Mouse (Mus musculus) sigmoid colon, adult 10 weeks (tissue): ENCODE data around the gene Fkbp15. TPM values are rescaled to one million over a fixed set of nuclear protein-coding genes. Genes with fewer than 3 reads are reported as not detected.

Experiments
- polyA plus RNA-seq: library from polyadenylated mRNA; stranded (reverse); fragments of 350-450 nt; fragmentation: Illumina TruSeq; extraction: RNeasy Lipid Tissue Mini Kit (QIAGEN cat#74804); gene quantifications from one replicate; pipeline ENCODE4 v1.2.3, GENCODE M21; 2014; ENCODE audit warnings: low read depth, low replicate concordance

Fkbp15 gene
- polyA plus RNA-seq: 19.7 TPM

DNA sequence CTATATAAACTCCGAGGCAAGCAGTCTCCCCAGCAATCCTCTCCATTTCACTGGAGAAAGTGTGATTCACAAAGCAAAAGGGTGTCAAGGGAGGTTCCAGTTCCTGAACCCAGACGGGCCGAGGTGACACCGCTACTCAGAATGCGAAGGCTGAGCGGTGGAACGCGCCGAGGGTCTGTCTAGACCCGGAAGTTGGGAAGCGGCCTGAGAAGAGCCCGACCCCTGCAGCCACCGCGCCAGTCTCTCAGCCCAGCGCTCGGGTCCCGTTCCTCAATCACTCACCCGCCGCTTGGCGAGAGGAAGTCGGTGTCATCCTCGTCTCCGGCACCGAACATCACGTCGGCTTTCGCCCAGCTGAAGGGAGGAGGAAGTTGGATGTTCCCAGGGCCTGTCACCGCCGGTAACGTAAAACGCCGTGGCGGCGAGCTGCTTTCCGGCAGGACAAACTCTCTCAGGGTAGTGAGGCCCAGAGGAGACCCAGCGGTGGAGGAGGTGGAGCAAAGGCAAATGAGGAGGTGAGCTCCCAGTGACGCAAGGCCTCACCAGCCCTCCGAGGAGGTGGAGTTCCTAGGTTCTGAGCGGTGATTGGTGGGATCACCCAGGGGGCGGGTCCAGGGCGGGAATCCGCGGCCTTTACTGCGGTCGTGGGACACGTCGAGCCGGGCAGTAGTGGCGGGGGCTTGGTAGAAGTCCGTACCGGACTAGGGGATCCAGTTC, at the start of gene Fkbp15, which contains the start of gene Slc31a1:
Gene Fkbp15, minus strand, starts transcription at position 461 of the 717 bp plus-strand sequence.
Gene Slc31a1, plus strand, starts transcription at position 640 of the 717 bp plus-strand sequence.

DNA sequence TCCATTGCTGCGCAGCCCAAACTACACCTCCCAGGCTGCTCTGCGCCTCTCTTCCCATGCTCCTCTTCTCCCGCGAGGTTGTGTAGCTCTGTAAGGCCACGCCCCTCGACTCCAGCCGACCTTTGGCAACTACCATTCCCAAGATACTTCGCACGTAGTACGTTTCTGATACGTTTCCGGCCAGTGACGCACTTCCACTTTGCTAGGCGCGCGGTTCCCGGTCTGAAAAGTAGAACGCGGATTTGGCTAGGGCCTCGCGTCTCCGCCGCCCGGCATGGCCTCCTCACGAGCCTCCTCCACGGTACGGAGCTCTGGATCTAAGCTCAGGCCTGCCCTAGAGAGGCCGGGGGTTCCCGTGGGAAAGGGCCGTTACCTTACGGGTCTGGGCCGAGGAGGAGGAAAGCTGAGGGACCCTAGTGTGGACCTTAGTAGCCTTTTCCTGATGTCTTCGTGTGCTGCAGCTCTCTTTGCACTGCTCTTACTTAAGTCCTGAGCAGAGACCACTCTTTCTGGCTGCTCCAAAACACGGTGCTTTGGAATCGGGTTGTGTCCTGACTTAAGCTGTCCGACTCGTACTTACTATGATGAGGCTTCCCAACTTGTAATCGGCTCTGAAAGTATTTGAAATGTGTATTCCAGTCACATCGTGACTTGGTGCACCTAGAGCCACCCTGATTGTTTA, 48.4 kb upstream of the Fkbp15 start, which contains the start of the genes Cdc26 and Prpf4:
Gene Cdc26, minus strand, starts transcription at position 42 of the 682 bp plus-strand sequence.
Gene Prpf4, plus strand, starts transcription at position 197 of the 682 bp plus-strand sequence.

DNA sequence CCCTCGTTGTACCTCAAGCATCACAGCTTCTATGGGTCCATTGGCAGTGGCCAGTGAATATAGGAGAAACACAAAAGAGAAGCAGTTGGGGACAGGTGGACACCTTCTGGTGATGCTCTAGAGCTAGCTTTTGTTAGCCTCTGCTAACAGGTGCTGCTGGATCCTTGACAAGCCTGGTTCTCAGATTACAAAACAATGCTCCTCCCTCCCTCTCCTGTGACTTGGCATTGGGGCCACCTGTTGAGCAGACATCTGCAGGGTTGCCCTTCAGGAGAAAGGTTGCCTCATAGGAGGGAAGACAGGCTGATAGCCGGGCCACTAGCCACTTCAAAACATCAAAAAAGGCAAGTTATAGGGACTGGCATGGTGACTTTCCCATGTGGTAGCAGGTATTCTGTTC, 98.1 kb downstream of the Fkbp15 start, which contains the start of gene Slc31a2:
Gene Slc31a2, plus strand, starts transcription at position 287 of the 400 bp plus-strand sequence.

Other genes with a start within 250 kb of the Fkbp15 start
- not detected for gene Mup21, start 209.7 kb downstream of the Fkbp15 start, polyA plus RNA-seq
- gene Zfp37, start 129.5 kb downstream of the Fkbp15 start, polyA plus RNA-seq: 43.4 TPM
- gene Slc31a2, start 98.0 kb downstream of the Fkbp15 start, polyA plus RNA-seq: 8.1 TPM
- 274 TPM for gene Slc31a1, start 179 bp upstream of the Fkbp15 start, polyA plus RNA-seq
- gene Cdc26, start 48.1 kb upstream of the Fkbp15 start, polyA plus RNA-seq: 59.5 TPM
- 8.2 TPM for gene Prpf4, start 48.2 kb upstream of the Fkbp15 start, polyA plus RNA-seq
- not detected for gene Rnf183, start 74.7 kb upstream of the Fkbp15 start, polyA plus RNA-seq
- 1.4 TPM for gene Wdr31, start 110.3 kb upstream of the Fkbp15 start, polyA plus RNA-seq
- gene Bspry, start 119.5 kb upstream of the Fkbp15 start, polyA plus RNA-seq: 17.8 TPM
- gene Hdhd3, start 142.9 kb upstream of the Fkbp15 start, polyA plus RNA-seq: not detected
- gene Alad, start 159.4 kb upstream of the Fkbp15 start, polyA plus RNA-seq: 0.88 TPM
- gene Pole3, start 164.5 kb upstream of the Fkbp15 start, polyA plus RNA-seq: 29.6 TPM
- gene 4933430I17Rik, start 164.8 kb upstream of the Fkbp15 start, polyA plus RNA-seq: 0.32 TPM
- 4.2 TPM for gene Rgs3, start 199.3 kb upstream of the Fkbp15 start, polyA plus RNA-seq